Mouse (Mus musculus) adrenal gland, postnatal 4 days (tissue): ENCODE data around the gene Hist1h2ae. TPM values are rescaled to one million over a fixed set of nuclear protein-coding genes. Genes with fewer than 3 reads are reported as not detected.
"Not testable (repeated sequence)": the region's sequence is repeated elsewhere in the genome, so short reads cannot be mapped to it uniquely, and the experiment has no call there.

Experiments used
- DNase-seq, 2 experiments: peaks; one replicate each; pipeline ENCODE4 v3.0.0; 2021 to 2022; ENCODE audit warnings: low spot score in 2 of 2, mixed read lengths in 2 of 2
- total RNA-seq, 2 experiments: library from RNA; stranded (reverse); gene quantifications; 2 replicates each; pipeline ENCODE4 v1.2.3; 2021

Hist1h2ae gene
- total RNA-seq, 2 experiments from 2014 or later = 79.7 to 95.7 TPM

- no peak for DNase-seq
These were observed 13.3 kb upstream of the Hist1h2ae start for GRCm38 (mm10) chr13:23584331-23584730.

GRCm38 (mm10) chr13:23583387-23584068 lies 12.5 kb upstream of the Hist1h2ae start:
- no peak for DNase-seq

DNA sequence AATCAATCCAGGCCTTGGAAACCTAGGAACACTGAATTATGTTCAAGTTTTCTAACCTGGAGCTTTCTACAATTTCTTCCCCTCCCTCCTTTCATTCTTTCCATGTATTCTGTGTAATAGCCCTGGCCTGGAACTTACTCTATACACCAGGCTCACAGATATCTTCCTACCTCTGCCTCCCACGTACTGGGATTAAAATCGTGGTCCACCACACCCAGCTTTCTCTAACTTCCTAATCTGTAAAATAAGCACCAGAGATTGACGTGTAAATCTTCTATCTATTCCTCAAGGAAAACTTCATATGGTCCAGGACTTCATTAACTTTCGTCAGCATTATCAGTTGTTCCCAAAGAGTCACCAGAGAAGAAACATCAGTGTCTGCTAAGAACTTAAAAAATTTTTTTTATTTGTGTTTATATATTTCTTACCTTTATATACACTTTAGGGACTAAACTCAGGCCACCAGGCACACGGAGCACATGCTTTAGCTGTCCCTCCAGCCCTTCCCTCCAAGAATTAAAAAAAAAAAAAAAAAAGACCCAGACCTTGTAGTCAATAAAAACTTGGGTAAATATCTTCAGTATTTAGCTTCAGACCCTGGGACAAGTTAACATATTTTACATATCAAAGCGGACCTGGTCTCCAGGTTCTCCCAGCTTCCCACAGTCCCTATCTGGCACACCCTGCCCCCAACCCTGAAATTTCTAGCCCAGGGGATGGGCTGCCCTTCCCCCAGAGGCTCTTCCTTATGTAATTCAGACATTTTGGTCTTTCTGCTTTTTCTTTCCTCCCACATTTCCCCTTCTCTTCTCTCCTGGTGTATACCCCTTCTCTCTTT lies 11.4 kb upstream of the Hist1h2ae start:
- no peak for DNase-seq

- peak; percentile 83 to 96 for DNase-seq
These were observed 10.6 kb upstream of the Hist1h2ae start, which contains the start of gene Hist1h4d for GRCm38 (mm10) chr13:23581408-23582218. TSS of gene Hist1h4d (plus strand) at chr13:23581598.

DNA sequence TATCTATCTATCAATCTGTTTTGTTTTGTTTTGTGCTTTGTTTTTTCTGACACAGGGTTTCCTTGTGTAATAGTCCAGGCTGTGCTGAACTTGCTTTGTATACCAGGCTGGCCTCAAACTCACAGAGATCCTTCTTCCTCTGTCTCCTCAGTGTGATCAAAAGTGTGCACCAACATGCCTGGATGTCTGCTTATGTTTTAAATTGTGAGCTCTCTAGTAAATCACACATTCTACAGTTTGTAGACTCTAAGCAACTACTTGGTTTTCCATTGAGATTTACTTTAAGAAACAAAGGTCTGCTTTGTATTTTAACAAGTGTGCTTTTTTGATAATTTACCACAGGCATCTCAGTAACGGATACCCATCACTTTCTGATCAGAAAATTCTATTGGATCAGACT lies 6.8 kb upstream of the Hist1h2ae start:
- no peak for DNase-seq

- no peak for DNase-seq
These were observed 6.1 kb upstream of the Hist1h2ae start for GRCm38 (mm10) chr13:23576906-23577639.

DNA sequence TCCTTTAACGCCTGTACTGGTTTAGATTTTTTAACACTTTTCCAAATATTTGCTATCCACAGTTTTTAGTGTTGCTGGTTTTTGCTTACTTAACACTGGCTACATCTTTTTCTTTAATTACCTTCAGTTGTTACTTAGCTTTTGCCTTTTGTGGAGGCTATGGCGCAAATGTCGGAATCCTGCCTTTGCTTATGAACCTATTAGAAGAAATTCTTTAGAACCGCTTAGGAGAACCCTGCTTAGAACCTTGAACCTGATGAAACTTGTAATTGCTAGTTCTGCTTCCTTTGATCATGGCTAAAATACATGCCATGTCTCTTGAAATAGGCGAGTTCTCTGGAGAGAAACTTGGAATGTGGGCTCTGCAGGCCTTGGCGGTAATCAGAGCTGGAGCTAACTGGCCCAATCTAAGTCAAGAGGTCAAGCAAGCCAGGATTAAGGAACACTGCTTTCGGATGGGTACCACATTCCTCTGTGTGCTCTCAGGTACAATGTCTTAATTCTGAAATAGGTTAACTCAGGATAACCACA lies 5.4 kb upstream of the Hist1h2ae start:
- no peak for DNase-seq

DNA sequence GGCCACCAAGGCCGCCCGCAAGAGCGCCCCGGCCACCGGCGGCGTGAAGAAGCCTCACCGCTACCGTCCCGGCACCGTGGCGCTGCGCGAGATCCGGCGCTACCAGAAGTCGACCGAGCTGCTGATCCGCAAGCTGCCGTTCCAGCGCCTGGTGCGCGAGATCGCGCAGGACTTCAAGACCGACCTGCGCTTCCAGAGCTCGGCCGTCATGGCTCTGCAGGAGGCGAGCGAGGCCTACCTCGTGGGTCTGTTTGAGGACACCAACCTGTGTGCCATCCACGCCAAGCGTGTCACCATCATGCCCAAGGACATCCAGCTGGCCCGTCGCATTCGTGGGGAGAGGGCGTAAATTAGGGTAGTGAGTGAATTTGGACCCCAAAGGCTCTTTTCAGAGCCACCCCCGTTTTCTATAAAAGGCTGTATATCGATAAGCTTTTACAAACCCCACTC lies 4.9 kb upstream of the Hist1h2ae start:
- not testable (repeated sequence) for DNase-seq

DNA sequence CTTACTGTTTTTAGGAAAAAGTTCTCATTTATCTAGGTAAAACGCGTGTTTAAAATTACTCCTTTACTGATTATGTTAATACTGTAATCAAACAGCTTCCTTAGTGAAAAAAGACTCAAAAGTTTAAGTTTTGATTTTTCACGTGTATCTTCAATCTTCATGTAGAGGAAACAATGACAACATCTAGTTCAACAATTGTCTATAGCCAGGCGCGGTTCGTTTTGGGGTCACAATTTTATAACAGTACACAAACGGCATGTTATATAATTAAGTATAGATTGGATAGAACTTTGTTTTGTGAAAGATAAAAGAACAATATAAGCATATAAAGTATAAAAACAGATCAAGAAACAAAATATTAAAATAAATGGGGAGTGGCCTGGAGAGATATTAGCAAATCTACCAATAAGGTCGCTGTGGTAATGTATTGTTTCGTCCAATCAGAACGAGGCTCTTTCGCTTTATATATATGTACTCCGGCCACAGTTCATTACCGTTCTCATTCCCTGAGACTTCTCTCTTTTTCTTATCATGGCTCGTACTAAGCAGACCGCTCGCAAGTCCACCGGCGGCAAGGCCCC lies 4.3 kb upstream of the Hist1h2ae start, which contains the start of gene Hist1h3d:
Hist1h3d (plus strand) TSS at position 493 of the 581 bp plus-strand sequence.
- DNase-seq = no peak

- not testable (repeated sequence) for DNase-seq
These were observed 3.6 kb upstream of the Hist1h2ae start for GRCm38 (mm10) chr13:23574546-23575170.

- DNase-seq = peak; percentile 49 to 79
These were observed 3.0 kb upstream of the Hist1h2ae start, which contains the start of the genes Hist1h2bf and Hist1h2ad for GRCm38 (mm10) chr13:23573898-23574524. TSS of gene Hist1h2bf (minus strand) at chr13:23574196. TSS of gene Hist1h2ad (plus strand) at chr13:23574381.

DNA sequence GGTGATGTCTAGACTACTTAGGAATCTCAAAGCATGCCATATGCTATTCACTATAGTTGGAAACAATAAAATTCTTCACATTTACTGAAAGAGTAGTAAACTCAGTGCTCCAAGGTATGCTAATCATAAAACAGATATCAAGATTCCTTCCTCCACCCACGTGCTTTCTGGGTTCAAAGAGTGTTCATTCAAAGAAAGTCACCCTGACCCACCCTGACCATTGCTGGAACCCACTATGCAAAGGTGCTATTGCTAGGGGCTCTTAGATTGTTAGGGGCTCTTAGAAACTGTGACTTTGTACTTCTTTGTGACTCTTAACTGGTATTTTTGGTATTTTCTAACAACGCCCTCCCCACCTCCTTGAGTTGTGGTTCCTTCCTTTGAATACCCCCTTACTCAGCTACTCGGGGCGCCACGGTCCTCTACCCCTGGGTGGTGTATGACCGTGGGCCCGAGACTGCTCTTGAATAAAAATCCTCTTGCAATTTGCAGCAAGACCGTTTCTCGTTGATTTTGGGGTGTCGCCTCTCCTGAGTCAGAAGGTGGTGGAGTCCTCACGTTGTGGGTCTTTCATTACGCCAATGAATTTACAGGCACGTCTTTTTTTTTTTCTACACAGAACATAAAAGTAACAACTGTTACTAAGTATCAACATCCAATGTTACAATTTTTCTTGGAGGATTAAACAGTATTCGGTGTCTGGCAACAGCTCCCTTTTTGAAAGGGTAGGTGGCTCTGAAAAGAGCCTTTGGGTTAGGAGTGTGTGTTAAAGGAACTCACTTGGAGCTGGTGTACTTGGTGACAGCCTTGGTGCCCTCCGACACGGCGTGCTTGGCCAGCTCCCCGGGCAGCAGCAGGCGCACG lies 2.2 kb upstream of the Hist1h2ae start:
- not testable (repeated sequence) for DNase-seq

- no peak for DNase-seq
These were observed 1.4 kb upstream of the Hist1h2ae start for GRCm38 (mm10) chr13:23572218-23573033.

DNA sequence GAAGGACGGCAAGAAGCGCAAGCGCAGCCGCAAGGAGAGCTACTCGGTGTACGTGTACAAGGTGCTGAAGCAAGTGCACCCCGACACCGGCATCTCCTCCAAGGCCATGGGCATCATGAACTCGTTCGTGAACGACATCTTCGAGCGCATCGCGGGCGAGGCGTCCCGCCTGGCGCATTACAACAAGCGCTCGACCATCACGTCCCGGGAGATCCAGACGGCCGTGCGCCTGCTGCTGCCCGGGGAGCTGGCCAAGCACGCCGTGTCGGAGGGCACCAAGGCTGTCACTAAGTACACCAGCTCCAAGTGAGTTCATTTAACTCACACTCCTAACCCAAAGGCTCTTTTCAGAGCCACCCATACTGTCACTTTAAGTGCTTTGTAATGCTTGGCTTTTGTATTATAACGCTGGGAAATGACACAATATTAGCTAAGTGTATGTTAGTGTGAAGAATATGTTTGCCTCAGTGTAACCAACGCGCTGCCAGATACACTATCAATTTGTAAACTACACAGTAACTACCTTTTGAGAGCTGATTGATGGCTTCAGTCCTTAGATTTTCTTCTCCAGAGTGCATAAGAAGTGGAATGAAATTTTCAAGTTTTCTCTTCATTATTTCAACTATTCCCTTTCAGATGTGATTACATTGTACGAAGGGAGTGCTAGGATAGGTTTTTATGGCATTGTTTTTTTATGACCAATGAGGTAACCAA lies 641 bp upstream of the Hist1h2ae start:
- DNase-seq = not testable (repeated sequence)

DNA sequence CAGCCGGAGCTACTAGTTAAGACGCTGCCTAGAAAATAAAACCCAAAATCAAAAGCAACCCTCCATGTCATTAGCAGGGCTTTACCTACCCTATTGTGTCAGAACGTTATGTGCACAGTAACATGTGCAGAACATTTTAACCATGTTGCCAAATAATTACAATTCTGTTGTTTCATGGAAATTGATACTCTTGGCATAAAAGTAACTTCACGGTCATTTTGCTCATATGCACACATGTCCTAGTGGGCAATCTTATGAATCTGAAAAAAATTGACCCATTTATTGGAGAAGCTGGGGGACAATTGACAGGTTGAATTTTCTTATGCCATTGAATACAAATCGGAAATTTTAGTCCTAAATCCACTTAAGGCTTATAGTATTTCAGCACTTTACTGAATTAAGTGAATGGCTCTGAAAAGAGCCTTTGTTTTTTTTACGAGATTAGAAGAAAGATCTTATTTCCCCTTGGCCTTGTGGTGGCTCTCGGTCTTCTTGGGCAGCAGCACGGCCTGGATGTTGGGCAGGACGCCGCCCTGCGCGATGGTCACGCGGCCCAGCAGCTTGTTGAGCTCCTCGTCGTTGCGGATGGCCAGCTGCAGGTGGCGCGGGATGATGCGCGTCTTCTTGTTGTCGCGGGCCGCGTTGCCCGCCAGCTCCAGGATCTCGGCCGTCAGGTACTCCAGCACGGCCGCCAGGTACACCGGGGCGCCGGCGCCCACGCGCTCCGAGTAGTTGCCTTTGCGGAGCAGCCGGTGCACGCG lies 579 bp downstream of the Hist1h2ae start:
- not testable (repeated sequence) for DNase-seq

DNA sequence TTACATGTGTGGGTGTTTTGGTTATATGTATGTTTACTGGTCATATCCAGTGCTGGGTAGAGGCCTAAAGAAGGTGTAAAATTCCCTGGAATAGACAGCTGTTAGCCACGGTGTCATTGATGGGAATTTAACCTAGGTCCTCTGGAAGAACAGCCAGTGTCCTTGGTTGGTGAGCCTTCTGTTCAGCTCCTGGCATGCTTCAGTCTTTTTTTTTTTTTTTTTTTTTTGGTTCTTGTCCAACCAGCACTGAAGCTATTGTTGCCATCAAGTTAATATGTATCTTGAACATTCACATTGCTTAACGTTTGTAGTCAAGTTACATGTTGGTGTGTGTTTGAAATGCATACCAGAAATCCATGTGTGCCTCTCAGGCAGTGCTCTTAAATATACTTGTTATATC lies 6.5 kb downstream of the Hist1h2ae start:
- no peak for DNase-seq
